Mouse (Mus musculus) liver, adult 10 weeks (tissue): Measurements from ENCODE around the gene Gm10184. TPM values are rescaled to one million over a fixed set of nuclear protein-coding genes. Genes with fewer than 3 reads are reported as not detected.

Source experiments
- polyA plus RNA-seq: library from polyadenylated mRNA; stranded (reverse); fragments of 350-450 nt; fragmentation: Illumina TruSeq; extraction: RNeasy Lipid Tissue Mini Kit (QIAGEN cat#74804); gene quantifications from one replicate; pipeline ENCODE4 v1.2.3, GENCODE M21; 2014; ENCODE audit warnings: low read depth, low replicate concordance

The Gm10184 gene
- polyA plus RNA-seq = 4.2 TPM

GRCm38 (mm10) chr17:89910349-89910748 lies at the start of gene Gm10184:
TSS of gene Gm10184 (minus strand) at chr17:89910449.

